Mouse (Mus musculus) kidney, adult 9 months (tissue): ENCODE data around the gene Rnf182.

ENCODE experiments used
- DNase-seq: peaks from one replicate; pipeline ENCODE4 v3.0.0; 2022

Gene Rnf182

GRCm38 (mm10) chr13:43614667-43615066 lies 843 bp upstream of the Rnf182 start:
- DNase-seq: no peak

- no peak for DNase-seq
Measured at GRCm38 (mm10) chr13:43615194-43615576, 325 bp upstream of the Rnf182 start.

DNA sequence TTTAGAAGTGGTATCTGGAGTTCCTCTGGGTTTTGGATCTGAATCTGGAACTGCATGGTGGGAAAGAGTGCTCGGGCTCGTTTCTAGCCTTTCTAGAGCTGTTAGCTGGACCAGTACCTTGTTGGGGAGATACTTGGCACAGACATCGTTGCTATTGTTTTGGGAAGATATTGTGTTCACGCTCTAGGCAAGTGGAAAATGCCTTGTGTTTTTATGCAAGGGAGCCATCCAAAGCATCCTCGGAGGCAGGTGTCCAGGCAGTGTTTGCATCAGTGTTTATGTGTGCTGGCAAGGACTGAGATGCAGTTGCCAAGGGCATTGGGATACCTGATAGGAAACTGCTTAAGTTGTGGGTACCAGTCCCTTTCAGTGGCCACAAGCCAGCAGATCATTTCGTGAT lies 1.0 kb downstream of the Rnf182 start:
- DNase-seq: no peak

DNA sequence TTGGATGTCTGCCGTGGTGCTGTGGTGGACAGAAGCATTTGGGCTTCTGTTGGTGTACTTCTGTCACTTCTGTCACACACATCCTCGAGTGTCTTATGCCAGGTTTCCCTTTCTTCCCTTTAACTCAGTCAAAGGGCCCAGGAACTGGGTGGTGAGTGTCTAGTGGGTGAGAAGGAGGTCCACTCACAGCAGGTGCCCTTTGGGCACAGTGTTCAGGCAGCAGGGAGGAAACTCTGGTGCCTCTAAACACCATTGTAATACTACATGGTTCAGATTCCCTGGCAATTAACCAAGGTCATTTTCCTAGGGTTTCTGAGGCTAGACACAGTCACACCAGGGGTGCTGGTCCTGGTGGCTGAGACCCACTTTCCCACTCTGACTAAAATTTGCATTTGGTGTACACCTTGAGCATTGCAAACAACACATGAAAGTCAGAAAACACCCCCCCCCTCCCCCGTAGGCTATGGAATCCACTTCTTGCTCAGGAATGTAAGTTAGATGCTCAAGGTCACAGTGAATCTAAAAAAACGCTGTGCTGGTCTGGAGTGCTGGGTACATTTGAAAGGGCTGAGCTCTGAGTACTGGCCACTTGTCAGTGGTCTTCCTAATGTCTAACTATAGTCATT lies 4.2 kb downstream of the Rnf182 start:
- DNase-seq: no peak

DNA sequence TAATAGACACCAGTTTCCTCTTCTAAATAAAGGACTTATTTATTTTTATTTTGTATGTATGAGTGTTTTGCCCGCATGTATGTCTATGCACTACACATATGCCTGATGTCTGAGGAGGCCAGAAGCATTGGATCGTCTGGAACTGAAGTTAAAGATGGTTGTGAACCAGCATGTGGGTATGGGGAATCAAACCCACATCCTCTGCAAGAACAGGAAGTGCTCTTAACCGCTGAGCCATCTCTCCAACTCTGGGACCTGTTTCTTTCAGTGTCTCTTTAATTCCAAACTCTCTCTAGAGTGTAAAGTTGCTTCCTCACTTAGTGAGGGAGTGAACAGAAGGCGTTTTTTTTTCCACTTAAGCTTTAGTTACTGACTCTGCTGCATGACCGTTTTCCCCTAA lies 12.4 kb downstream of the Rnf182 start:
- DNase-seq: no peak

DNA sequence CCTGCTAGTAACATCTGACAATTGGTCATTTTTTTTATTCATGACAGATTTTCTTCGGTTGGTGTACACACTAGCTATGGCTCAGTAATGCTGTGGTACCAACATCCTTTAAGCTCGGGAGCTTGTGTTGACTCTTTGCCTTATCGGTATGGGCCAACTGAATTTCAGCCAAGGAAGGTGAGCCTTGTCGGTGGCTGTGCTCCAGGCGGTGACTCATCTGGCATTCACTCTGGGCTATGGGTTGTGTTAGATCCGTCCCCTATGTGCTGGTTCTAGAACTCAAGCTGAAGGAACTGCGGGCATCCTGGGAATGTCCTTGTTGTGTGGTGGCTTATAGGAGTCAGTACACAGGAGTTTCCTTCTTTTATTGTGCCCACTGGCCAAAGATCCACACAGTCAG lies 14.3 kb downstream of the Rnf182 start:
- DNase-seq: no peak

DNA sequence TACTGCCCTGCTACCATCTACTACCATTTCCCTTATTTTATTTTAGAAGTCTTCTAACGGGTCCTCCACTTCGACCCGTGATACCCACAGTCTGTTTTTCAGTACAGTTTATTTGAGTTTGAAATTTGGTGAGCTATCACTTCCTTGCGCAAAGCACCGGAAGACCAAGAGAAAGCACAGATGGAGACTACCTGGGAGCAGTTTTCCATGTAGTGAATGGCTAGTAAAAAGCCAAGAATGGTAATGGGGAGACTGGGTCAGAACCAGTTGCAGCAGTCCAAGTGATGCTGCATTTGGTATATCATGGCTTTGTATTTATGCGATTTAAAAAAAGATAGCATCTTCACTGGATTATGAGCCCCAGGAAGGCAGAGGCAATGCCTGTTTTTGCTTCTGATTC lies 15.8 kb downstream of the Rnf182 start:
- DNase-seq: no peak

GRCm38 (mm10) chr13:43633024-43633423 lies 17.5 kb downstream of the Rnf182 start:
- no peak for DNase-seq

DNA sequence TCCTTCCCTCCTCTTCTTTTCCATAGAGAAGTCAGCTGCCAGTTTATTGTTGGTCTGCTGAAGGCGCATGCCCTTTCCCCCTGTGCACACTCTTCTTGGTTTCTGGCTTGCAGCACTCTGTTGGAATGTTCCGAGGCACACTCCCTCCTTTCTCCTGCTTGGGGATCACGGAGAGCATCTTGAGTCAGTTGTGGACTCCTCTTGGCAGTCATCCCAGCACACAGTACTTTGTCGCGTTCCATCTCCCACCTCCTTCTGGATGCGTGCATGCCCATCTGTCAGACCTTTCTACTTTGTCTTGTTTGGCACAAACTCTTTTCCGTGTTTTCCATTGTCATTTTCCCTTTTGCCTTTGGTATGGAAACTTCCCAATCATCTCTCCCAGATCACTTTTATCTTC lies 22.2 kb downstream of the Rnf182 start:
- no peak for DNase-seq

- no peak for DNase-seq
Measured at GRCm38 (mm10) chr13:43644991-43645390, 29.5 kb downstream of the Rnf182 start.

- no peak for DNase-seq
Measured at GRCm38 (mm10) chr13:43648556-43648955, 33.0 kb downstream of the Rnf182 start.

GRCm38 (mm10) chr13:43651277-43651676 lies 35.8 kb downstream of the Rnf182 start:
- no peak for DNase-seq

- no peak for DNase-seq
Measured at GRCm38 (mm10) chr13:43654091-43654490, 38.6 kb downstream of the Rnf182 start.

DNA sequence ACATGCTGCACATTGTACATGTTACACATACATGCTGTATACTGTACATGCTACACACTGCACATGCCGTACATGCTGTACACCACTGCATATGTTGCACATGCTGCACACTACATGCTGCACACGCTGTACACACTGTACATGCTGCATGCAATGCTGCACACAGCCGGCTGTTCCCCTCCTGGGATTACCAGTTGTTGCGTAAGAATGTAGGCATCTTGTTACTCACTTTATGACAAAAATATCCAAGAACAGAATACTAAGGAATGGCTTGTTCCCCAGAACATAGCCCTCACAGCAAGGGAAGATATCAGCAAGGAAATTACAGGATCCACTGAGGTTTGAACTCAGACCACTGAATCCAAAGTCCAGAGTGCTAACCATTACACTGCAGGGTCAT lies 47.7 kb downstream of the Rnf182 start:
- no peak for DNase-seq

- DNase-seq: no peak
Measured at GRCm38 (mm10) chr13:43666130-43666529, 50.6 kb downstream of the Rnf182 start.

DNA sequence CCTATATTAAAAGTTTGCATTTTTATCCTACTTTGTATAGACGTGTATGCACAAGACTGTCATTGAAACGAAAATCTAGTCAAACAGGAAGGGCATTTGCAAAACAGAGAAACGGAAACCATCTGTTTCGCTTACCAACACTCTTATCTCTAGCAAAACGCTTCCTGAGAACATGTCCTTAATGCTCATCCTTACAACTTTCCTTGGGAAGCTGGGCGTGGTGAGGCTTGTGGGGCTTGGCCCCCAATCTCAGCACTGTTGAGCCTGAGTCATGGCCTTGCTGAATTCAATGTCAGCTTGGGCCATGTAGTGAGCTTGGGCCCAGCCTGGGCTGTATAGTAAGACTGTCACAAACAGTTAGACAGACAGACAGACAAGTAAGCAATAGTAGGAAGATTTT lies 51.4 kb downstream of the Rnf182 start:
- DNase-seq: no peak

GRCm38 (mm10) chr13:43677159-43677882 lies 61.8 kb downstream of the Rnf182 start:
- no peak for DNase-seq

GRCm38 (mm10) chr13:43677883-43678244 lies 62.4 kb downstream of the Rnf182 start:
- no peak for DNase-seq

DNA sequence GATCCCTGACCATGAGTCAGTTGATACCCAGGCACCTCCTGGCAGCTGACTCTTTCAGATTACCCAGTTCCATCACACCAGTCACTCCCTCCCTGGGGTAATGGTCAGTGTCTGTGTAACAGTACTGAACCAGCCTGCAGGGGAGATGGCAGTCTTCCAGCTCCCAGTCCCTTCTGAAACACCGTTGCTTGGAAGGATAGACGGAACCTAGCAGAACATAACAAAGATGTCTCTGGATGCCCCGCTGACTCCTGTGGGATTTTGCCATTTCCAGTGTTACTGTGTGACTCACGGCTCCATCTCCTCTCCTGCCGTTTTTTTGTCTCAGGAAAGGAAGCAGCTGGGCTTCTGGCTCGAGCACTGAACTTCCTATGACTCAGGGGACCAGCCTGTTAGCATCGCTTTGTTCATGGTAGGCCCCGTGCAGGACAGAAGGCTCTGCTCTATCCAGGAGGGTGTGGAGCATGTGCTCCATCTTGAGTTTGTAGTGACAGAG lies 69.0 kb downstream of the Rnf182 start:
- DNase-seq: peak; percentile 41

DNA sequence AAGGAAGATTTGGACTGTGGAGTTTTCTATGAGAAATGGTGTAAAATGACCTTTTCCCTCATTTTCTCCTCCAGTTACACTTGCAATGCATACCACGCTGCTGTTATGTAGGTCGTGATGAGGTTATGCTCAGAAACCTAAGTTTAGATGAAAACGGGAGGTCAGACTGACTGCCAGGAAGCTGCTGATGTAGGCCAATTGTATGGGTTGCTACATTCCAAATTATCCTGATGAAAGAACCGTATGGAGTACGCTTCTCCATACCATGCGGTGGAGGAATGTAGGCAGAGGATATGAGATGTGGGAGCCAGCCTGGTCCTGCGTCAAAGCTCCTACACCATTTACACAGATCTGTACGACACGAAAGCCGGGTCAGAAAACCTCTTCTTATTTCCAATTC lies 72.6 kb downstream of the Rnf182 start:
- DNase-seq: no peak

DNA sequence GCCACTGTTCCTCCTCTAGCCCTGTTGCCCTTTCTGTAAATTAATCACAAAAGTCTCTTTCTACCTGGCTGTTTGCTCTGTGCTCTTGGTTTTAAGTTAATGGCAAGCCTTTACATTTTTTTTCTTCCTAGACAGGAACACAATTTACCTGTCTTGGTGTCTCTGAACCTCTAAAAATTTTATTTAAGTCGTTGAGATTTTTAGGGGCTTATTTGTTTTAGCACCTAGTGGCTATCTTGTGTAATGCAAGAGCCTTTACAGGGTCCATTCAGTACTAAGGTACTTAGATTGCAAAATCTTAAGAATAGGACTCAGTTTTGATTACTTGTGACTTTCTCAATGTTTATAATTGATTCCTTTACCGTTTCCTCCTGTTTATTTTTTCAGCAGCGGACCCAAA lies 76.2 kb downstream of the Rnf182 start:
- DNase-seq: no peak

DNA sequence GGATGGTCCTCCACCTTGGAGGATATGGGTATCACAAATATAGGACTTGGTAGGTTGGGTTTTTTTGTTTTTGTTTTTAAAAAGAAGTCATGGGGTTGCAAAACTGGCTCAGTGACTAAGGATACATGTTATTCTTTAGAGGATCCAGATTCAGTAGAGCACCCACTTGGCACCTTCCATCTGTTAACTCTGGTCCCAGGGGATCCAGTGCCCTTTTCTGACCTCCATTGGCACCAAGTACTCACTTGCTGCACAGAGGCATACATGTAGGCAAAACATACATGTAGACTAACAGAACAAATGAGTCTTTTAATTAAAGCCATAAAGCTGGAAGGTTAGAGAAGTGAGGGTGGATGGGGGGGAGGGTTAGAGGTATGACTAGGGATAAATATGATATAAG lies 80.0 kb downstream of the Rnf182 start:
- no peak for DNase-seq

DNA sequence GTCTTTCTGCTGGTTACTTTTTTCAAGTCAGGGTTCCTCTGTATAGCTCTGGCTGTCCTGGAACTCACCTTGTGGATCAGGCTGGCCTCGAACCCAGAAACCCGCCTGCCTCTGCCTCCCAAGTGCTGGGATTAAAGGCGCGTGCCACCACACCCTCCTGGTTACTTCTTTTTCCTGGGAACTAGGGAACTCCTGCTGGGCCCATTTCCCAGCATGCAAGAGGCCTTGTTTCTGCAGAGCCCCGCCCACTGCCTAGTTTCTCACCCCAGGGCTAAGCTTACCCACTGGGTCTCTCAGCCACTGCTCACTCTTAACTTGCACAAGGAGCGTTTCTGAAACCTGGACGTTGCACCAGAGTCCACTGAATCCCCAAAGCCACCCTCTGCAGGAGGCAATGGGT lies 80.5 kb downstream of the Rnf182 start:
- no peak for DNase-seq

- no peak for DNase-seq
Measured at GRCm38 (mm10) chr13:43698506-43698905, 83.0 kb downstream of the Rnf182 start.

- DNase-seq: no peak
Measured at GRCm38 (mm10) chr13:43703471-43703870, 88.0 kb downstream of the Rnf182 start.
